Mouse (Mus musculus): ENCODE measurements at regions not wholly inside any gene's neighbourhood (a gene's known extent, or its start where the extent isn't known, plus 50 kb on each side); places are given as distances from the start of the nearest gene placed in this dataset.
A peak's percentile ranks its signal among the peaks of the same experiment; 100 is the strongest.

GRCm38 (mm10) chr9:61633936-61634335 is 261.8 kb downstream of the Tle3 start:
- Histone ChIP-seq H3K4me1 (no peaks in the 10 kb centered on the region), H3K4me3 (no peak overlapping the region), H3K4me2 (replicated peaks) (no peak overlapping the region), H3K27ac (no peak overlapping the region), H3K9me3 (no peaks in the 10 kb centered on the region), H3K27me3 (replicated peaks) (peaks cover 5% of the 10 kb centered on the region; the same call in 1 of the 2 replicates), H3K36me3 (no peaks in the 10 kb centered on the region), H3K9ac (no peak overlapping the region)
- ATAC-seq (ENCODE audit: low FRiP score, low read depth), result no peak
- WGBS, result 55% methylated on average over 9 of the region's 9 CpGs

GRCm38 (mm10) chr9:61632602-61633001 is 260.4 kb downstream of the Tle3 start:
- 95% methylated on average over 3 of the region's 3 CpGs for WGBS
- no peak overlapping the region for H3K4me2 ChIP-seq (replicated peaks)
- H3K27me3 ChIP-seq (replicated peaks), result peaks cover 5% of the 10 kb centered on the region; the same call in 1 of the 2 replicates
- H3K9ac ChIP-seq, result no peak overlapping the region
- no peaks in the 10 kb centered on the region for H3K4me1 ChIP-seq
- no peak overlapping the region for H3K27ac ChIP-seq
- H3K4me3 ChIP-seq, result no peak overlapping the region
- H3K36me3 ChIP-seq, result no peaks in the 10 kb centered on the region
- no peaks in the 10 kb centered on the region for H3K9me3 ChIP-seq
- no peak for ATAC-seq (ENCODE audit: low FRiP score, low read depth)

DNA sequence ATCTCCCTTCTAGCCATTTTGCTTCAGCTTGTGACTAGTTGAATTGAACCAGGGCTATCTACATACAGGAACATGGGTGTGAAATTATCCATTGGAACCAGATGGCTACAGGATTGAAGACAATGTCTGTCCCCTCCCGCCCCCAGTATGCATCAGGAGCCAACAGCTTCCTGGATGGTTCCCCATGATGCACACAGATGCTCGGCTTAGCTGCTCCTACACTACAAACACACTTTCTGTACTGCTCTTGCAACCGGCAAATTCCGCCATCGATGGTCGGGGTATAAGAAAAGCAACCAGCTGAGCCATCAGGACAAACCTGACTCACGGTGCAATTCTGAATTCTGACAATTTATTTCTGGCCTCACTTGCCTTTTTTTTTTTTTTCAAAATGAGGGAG is 258.9 kb downstream of the Tle3 start:
- Histone ChIP-seq H3K27ac (no peak overlapping the region), H3K9ac (no peak overlapping the region), H3K36me3 (no peaks in the 10 kb centered on the region), H3K4me1 (0 out of 2 replicates have a peak, but pooled peaks cover 5% of the 10 kb centered on the region), H3K9me3 (no peaks in the 10 kb centered on the region), H3K4me3 (no peak overlapping the region), H3K27me3 (replicated peaks) (peaks cover 10% of the 10 kb centered on the region), H3K4me2 (replicated peaks) (no peak overlapping the region)
- ATAC-seq (ENCODE audit: low FRiP score, low read depth), result no peak
- 84% methylated on average over 7 of the region's 7 CpGs for WGBS

GRCm38 (mm10) chr9:61627801-61628574 is 255.8 kb downstream of the Tle3 start:
- WGBS, result 80% methylated on average over 6 of the region's 6 CpGs
- no peak overlapping the region for H3K27ac ChIP-seq
- H3K4me2 ChIP-seq (replicated peaks), result no peak overlapping the region
- peaks cover 32% of the 10 kb centered on the region for H3K27me3 ChIP-seq (replicated peaks)
- no peak overlapping the region for H3K9ac ChIP-seq
- H3K4me1 ChIP-seq, result peaks cover 21% of the 10 kb centered on the region; the same call in 1 of the 2 replicates
- H3K36me3 ChIP-seq, result no peaks in the 10 kb centered on the region
- no peak overlapping the region for H3K4me3 ChIP-seq
- no peaks in the 10 kb centered on the region for H3K9me3 ChIP-seq
- ATAC-seq (ENCODE audit: low FRiP score, low read depth), result no peak

DNA sequence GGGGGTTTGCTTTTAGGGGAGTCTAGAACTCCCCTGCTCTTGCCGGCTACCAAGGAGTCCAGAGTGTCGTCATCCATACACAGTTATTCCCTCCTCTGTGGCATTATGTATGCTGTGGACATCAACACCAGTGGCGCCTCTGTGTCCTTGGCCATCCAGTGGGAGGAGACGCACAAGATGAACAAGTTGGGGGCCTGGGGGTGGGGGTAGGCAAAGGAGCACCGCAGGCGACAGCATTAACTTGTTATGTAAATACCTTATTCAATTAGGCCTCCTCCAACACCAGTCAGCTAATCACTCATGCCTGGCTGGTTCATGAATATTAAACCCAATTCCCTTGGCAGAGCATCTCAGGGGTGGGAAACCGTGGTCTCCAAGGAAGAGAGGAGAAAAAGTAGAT is 250.8 kb downstream of the Tle3 start:
- peaks cover 46% of the 10 kb centered on the region for H3K4me1 ChIP-seq
- no peaks in the 10 kb centered on the region for H3K9me3 ChIP-seq
- H3K4me2 ChIP-seq (replicated peaks), result no peak overlapping the region; the same call in 1 of the 2 replicates
- no peak overlapping the region for H3K9ac ChIP-seq
- H3K4me3 ChIP-seq, result no peak overlapping the region
- ATAC-seq (ENCODE audit: low FRiP score, low read depth), result peak; percentile 66
- peaks cover 38% of the 10 kb centered on the region for H3K27me3 ChIP-seq (replicated peaks)
- WGBS, result 22% methylated on average over 7 of the region's 7 CpGs
- H3K36me3 ChIP-seq, result no peaks in the 10 kb centered on the region
- H3K27ac ChIP-seq, result no peak overlapping the region

DNA sequence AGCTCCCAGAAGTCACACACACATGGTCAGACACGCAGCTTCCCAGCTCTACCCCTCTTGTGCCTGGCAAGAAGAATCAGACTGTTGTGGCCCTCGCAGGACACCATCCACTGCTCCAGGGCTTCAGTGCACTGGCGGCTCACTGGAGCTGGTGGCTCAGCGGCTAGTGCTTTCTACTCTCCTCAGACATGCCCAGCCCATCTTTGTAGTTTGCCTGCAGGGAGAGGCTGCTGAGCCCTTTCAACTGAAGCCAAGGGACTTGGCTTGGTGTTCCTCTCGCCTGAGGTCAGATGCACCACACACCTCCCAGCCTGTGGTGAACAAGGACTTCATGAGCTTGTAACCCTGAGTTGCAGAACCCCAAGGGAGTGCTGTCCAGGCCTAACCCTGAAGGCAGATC is 249.8 kb downstream of the Tle3 start:
- Histone ChIP-seq H3K9me3 (no peaks in the 10 kb centered on the region), H3K4me2 (replicated peaks) (no peak overlapping the region), H3K36me3 (no peaks in the 10 kb centered on the region), H3K27me3 (replicated peaks) (peaks cover 43% of the 10 kb centered on the region), H3K4me1 (peaks cover 46% of the 10 kb centered on the region), H3K27ac (no peak overlapping the region), H3K4me3 (no peak overlapping the region), H3K9ac (no peak overlapping the region)
- no peak for ATAC-seq (ENCODE audit: low FRiP score, low read depth)
- 87% methylated on average over 5 of the region's 5 CpGs for WGBS

DNA sequence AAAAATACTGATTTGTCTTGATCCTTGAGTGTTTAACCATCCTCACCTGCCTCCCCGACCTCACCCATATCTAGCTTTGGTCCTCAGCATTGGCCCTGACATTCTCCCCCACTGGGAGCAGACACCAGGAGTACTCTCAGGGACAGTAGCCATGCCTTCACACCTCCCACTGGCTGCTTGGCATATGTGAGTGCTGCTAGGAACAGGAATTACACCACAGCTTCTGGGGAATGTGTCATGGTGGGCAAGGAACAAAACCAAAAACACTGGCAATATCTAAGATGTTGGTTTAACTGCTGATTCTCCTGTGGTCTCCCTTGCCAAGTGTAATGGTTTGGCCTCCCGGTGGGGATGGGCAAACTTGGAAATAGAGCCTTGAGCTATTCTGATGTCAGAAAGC is 248.6 kb downstream of the Tle3 start:
- no peak overlapping the region for H3K4me3 ChIP-seq
- no peak overlapping the region for H3K27ac ChIP-seq

GRCm38 (mm10) chr9:61620105-61620504 is 247.9 kb downstream of the Tle3 start:
- H3K4me1 ChIP-seq, result peaks cover 41% of the 10 kb centered on the region

More for the DNA sequence above, 248.6 kb downstream of the Tle3 start:
- 66% methylated on average over 2 of the region's 2 CpGs for WGBS
- Histone ChIP-seq H3K9ac (no peak overlapping the region), H3K27me3 (replicated peaks) (peaks cover 45% of the 10 kb centered on the region), H3K9me3 (no peaks in the 10 kb centered on the region), H3K4me2 (replicated peaks) (no peak overlapping the region), H3K36me3 (no peaks in the 10 kb centered on the region), H3K4me1 (peaks cover 41% of the 10 kb centered on the region)
- ATAC-seq (ENCODE audit: low FRiP score, low read depth), result no peak

DNA sequence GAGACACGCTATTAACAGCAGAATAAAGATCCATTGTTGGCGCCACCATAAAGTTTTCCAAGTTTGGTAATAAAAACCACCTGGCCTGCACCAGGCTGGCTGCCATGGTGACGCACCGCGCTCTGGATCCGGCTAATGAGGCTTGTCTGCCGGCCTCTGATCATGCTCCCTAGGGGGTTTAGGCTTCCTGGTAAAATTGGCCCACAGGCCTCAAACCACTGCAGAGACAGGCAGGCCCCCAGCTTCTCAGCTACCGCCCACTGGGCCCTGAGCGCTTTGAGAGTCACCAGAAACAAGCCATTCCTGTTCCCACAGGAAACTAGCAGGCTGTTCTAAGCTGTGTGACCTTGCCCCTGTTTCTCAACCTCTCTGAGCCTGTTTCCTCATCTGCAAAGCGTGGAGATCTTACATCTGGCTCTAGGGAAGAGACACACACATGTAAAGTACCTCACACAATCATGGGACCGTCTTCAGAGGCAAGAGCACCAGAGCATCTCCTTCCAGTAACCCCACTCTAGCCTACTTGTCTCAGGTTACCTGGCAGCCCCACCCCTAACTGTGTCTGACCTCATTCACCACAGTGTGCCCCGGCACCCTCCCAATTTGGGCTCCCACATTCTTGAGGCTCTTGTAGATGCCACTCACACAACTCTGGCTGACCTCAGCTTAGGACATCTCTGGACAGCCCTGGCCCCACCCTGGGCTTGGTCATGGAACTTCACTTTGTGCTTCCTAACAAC is 246.5 kb downstream of the Tle3 start:
- no peak overlapping the region for H3K4me2 ChIP-seq (replicated peaks)
- H3K36me3 ChIP-seq, result no peaks in the 10 kb centered on the region
- 13% methylated on average over 12 of the region's 12 CpGs for WGBS
- H3K4me1 ChIP-seq, result peaks cover 31% of the 10 kb centered on the region
- H3K9me3 ChIP-seq, result no peaks in the 10 kb centered on the region
- peak; percentile 58 for ATAC-seq (ENCODE audit: low FRiP score, low read depth)
- no peak overlapping the region for H3K4me3 ChIP-seq
- no peak overlapping the region for H3K27ac ChIP-seq
- H3K9ac ChIP-seq, result no peak overlapping the region
- H3K27me3 ChIP-seq (replicated peaks), result peaks cover 28% of the 10 kb centered on the region

More at GRCm38 (mm10) chr9:61620105-61620504, 247.9 kb downstream of the Tle3 start:
- Histone ChIP-seq H3K4me2 (replicated peaks) (no peak overlapping the region), H3K9me3 (no peaks in the 10 kb centered on the region), H3K27ac (no peak overlapping the region), H3K36me3 (no peaks in the 10 kb centered on the region), H3K27me3 (replicated peaks) (peaks cover 40% of the 10 kb centered on the region), H3K4me3 (no peak overlapping the region), H3K9ac (no peak overlapping the region)
- no peak for ATAC-seq (ENCODE audit: low FRiP score, low read depth)
- 22% methylated on average over 4 of the region's 4 CpGs for WGBS

GRCm38 (mm10) chr9:61617979-61618378 is 245.8 kb downstream of the Tle3 start:
- no peak for ATAC-seq (ENCODE audit: low FRiP score, low read depth)
- Histone ChIP-seq H3K36me3 (no peaks in the 10 kb centered on the region), H3K27me3 (replicated peaks) (peaks cover 27% of the 10 kb centered on the region), H3K4me3 (no peak overlapping the region), H3K27ac (no peak overlapping the region), H3K9ac (no peak overlapping the region), H3K4me2 (replicated peaks) (no peak overlapping the region), H3K4me1 (peaks cover 25% of the 10 kb centered on the region), H3K9me3 (no peaks in the 10 kb centered on the region)
- 39% methylated on average over 8 of the region's 8 CpGs for WGBS

GRCm38 (mm10) chr9:61615556-61615955 is 243.4 kb downstream of the Tle3 start:
- Histone ChIP-seq H3K9ac (no peak overlapping the region), H3K4me1 (peaks cover 13% of the 10 kb centered on the region), H3K27ac (no peak overlapping the region), H3K9me3 (no peaks in the 10 kb centered on the region), H3K4me2 (replicated peaks) (no peak overlapping the region), H3K27me3 (replicated peaks) (peaks cover 23% of the 10 kb centered on the region), H3K4me3 (no peak overlapping the region), H3K36me3 (no peaks in the 10 kb centered on the region)
- WGBS, result 64% methylated on average over 4 of the region's 4 CpGs
- no peak for ATAC-seq (ENCODE audit: low FRiP score, low read depth)

GRCm38 (mm10) chr9:61607576-61607975 is 235.4 kb downstream of the Tle3 start:
- H3K27ac ChIP-seq, result no peak overlapping the region
- no peaks in the 10 kb centered on the region for H3K9me3 ChIP-seq

More at GRCm38 (mm10) chr9:61607576-61607975, 235.4 kb downstream of the Tle3 start:
- no peak overlapping the region for H3K9ac ChIP-seq
- no peak for ATAC-seq (ENCODE audit: low FRiP score, low read depth)
- no peak overlapping the region for H3K4me3 ChIP-seq
- 75% methylated on average over 5 of the region's 5 CpGs for WGBS
- H3K4me1 ChIP-seq, result peaks cover 7% of the 10 kb centered on the region
- H3K36me3 ChIP-seq, result no peaks in the 10 kb centered on the region
- H3K4me2 ChIP-seq (replicated peaks), result no peak overlapping the region
- H3K27me3 ChIP-seq (replicated peaks), result peaks cover 5% of the 10 kb centered on the region; the same call in 1 of the 2 replicates
